Mouse (Mus musculus): ENCODE measurements at regions not wholly inside any gene's neighbourhood (a gene's known extent, or its start where the extent isn't known, plus 50 kb on each side); places are given as distances from the start of the nearest gene placed in this dataset.

GRCm38 (mm10) chr12:106191771-106192170, 181.7 kb downstream of the Vrk1 start:
- Histone ChIP-seq H3ac (ENCODE audit: control insufficient read depth, insufficient read length, low read depth) (no peak overlapping the region), H3K79me3 (ENCODE audit: low read depth) (no peaks in the 10 kb centered on the region), H3K79me2 (ENCODE audit: control insufficient read depth, insufficient read depth) (no peaks in the 10 kb centered on the region), H3K27me3 (ENCODE audit: control insufficient read depth, insufficient read depth, insufficient read length) (no peaks in the 10 kb centered on the region), H3K4me3 (ENCODE audit: insufficient read depth, poor library complexity, severe bottlenecking) (no peak overlapping the region), H3K36me3 (ENCODE audit: control insufficient read depth, insufficient read depth) (no peaks in the 10 kb centered on the region)
- TF ChIP-seq MYOG (IDR thresholded peaks at IDR 0.05; ENCODE audit: control insufficient read depth, extremely low read depth, insufficient read length) (no peak), CTCF (IDR thresholded peaks at IDR 0.05; ENCODE audit: control insufficient read depth, insufficient read depth, insufficient read length) (no peak), FOSL1 (IDR thresholded peaks at IDR 0.05; ENCODE audit: insufficient read depth, low read length, poor library complexity, severe bottlenecking) (no peak)

- H3K36me3 ChIP-seq (ENCODE audit: control insufficient read depth, insufficient read depth): no peaks in the 10 kb centered on the region
- H3K79me3 ChIP-seq (ENCODE audit: low read depth): no peaks in the 10 kb centered on the region
- no peak overlapping the region for H3ac ChIP-seq (ENCODE audit: control insufficient read depth, insufficient read length, low read depth)
- no peaks in the 10 kb centered on the region for H3K27me3 ChIP-seq (ENCODE audit: control insufficient read depth, insufficient read depth, insufficient read length)
- TF ChIP-seq CTCF (IDR thresholded peaks at IDR 0.05; ENCODE audit: control insufficient read depth, insufficient read depth, insufficient read length) (no peak), MYOG (IDR thresholded peaks at IDR 0.05; ENCODE audit: control insufficient read depth, extremely low read depth, insufficient read length) (no peak), FOSL1 (IDR thresholded peaks at IDR 0.05; ENCODE audit: insufficient read depth, low read length, poor library complexity, severe bottlenecking) (no peak), USF1 (IDR thresholded peaks at IDR 0.05; ENCODE audit: low read depth) (no peak), MAX (IDR thresholded peaks at IDR 0.05) (no peak), CEBPB (IDR thresholded peaks at IDR 0.05; ENCODE audit: low read depth) (no peak), MYOD1 (IDR thresholded peaks at IDR 0.05; ENCODE audit: control insufficient read depth, insufficient read length, low read depth) (no peak)
- no peaks in the 10 kb centered on the region for H3K79me2 ChIP-seq (ENCODE audit: control insufficient read depth, insufficient read depth)
- H3K4me3 ChIP-seq (ENCODE audit: insufficient read depth, poor library complexity, severe bottlenecking): no peak overlapping the region
These were observed 189.3 kb downstream of the Vrk1 start for GRCm38 (mm10) chr12:106199302-106199701.

DNA sequence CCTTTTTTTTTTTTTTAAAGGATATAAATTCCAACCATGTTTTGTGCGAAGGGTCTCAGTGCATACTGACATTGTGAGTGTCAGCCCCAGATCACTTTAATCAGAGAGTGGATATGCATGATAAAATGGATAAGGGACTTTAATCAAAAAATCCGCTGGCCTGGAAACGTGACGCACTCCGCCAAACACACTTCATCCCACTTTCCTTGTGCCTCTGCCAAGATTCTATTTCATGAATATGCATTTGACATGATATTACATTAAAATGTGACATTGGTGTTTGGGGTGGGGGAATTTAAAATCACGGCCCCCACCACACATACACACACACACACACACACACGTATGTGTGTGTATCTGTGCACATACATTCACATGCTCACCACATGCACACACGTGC, 193.5 kb downstream of the Vrk1 start:
- Histone ChIP-seq H3K36me3 (ENCODE audit: control insufficient read depth, insufficient read depth) (no peaks in the 10 kb centered on the region), H3K79me2 (ENCODE audit: control insufficient read depth, insufficient read depth) (no peaks in the 10 kb centered on the region), H3K79me3 (ENCODE audit: low read depth) (no peaks in the 10 kb centered on the region), H3K27me3 (ENCODE audit: control insufficient read depth, insufficient read depth, insufficient read length) (no peaks in the 10 kb centered on the region), H3ac (ENCODE audit: control insufficient read depth, insufficient read length, low read depth) (no peak overlapping the region), H3K4me3 (ENCODE audit: insufficient read depth, poor library complexity, severe bottlenecking) (no peak overlapping the region)
- TF ChIP-seq CEBPB (IDR thresholded peaks at IDR 0.05; ENCODE audit: low read depth) (no peak), CTCF (IDR thresholded peaks at IDR 0.05; ENCODE audit: control insufficient read depth, insufficient read depth, insufficient read length) (no peak), MYOD1 (IDR thresholded peaks at IDR 0.05; ENCODE audit: control insufficient read depth, insufficient read length, low read depth) (no peak), USF1 (IDR thresholded peaks at IDR 0.05; ENCODE audit: low read depth) (no peak), MAX (IDR thresholded peaks at IDR 0.05) (no peak), FOSL1 (IDR thresholded peaks at IDR 0.05; ENCODE audit: insufficient read depth, low read length, poor library complexity, severe bottlenecking) (no peak), MYOG (IDR thresholded peaks at IDR 0.05; ENCODE audit: control insufficient read depth, extremely low read depth, insufficient read length) (no peak)

GRCm38 (mm10) chr12:106210959-106211358, 200.9 kb downstream of the Vrk1 start:
- H3K79me3 ChIP-seq (ENCODE audit: low read depth): no peaks in the 10 kb centered on the region
- H3K4me3 ChIP-seq (ENCODE audit: insufficient read depth, poor library complexity, severe bottlenecking): no peak overlapping the region
- no peaks in the 10 kb centered on the region for H3K27me3 ChIP-seq (ENCODE audit: control insufficient read depth, insufficient read depth, insufficient read length)
- TF ChIP-seq CEBPB (IDR thresholded peaks at IDR 0.05; ENCODE audit: low read depth): no peak
- TF ChIP-seq CTCF (IDR thresholded peaks at IDR 0.05; ENCODE audit: control insufficient read depth, insufficient read depth, insufficient read length): no peak
- TF ChIP-seq MAX (IDR thresholded peaks at IDR 0.05): no peak
- no peak for TF ChIP-seq MYOG (IDR thresholded peaks at IDR 0.05; ENCODE audit: control insufficient read depth, extremely low read depth, insufficient read length)
- TF ChIP-seq MYOD1 (IDR thresholded peaks at IDR 0.05; ENCODE audit: control insufficient read depth, insufficient read length, low read depth): no peak
- no peak for TF ChIP-seq USF1 (IDR thresholded peaks at IDR 0.05; ENCODE audit: low read depth)
- no peak for TF ChIP-seq FOSL1 (IDR thresholded peaks at IDR 0.05; ENCODE audit: insufficient read depth, low read length, poor library complexity, severe bottlenecking)
- no peaks in the 10 kb centered on the region for H3K79me2 ChIP-seq (ENCODE audit: control insufficient read depth, insufficient read depth)
- H3ac ChIP-seq (ENCODE audit: control insufficient read depth, insufficient read length, low read depth): no peak overlapping the region
- H3K36me3 ChIP-seq (ENCODE audit: control insufficient read depth, insufficient read depth): no peaks in the 10 kb centered on the region

- TF ChIP-seq CEBPB (IDR thresholded peaks at IDR 0.05; ENCODE audit: low read depth) (no peak), CTCF (IDR thresholded peaks at IDR 0.05; ENCODE audit: control insufficient read depth, insufficient read depth, insufficient read length) (no peak), MYOG (IDR thresholded peaks at IDR 0.05; ENCODE audit: control insufficient read depth, extremely low read depth, insufficient read length) (no peak), MAX (IDR thresholded peaks at IDR 0.05) (no peak), MYOD1 (IDR thresholded peaks at IDR 0.05; ENCODE audit: control insufficient read depth, insufficient read length, low read depth) (no peak), USF1 (IDR thresholded peaks at IDR 0.05; ENCODE audit: low read depth) (no peak), FOSL1 (IDR thresholded peaks at IDR 0.05; ENCODE audit: insufficient read depth, low read length, poor library complexity, severe bottlenecking) (no peak)
- Histone ChIP-seq H3K4me3 (ENCODE audit: insufficient read depth, poor library complexity, severe bottlenecking) (no peak overlapping the region), H3K79me3 (ENCODE audit: low read depth) (no peaks in the 10 kb centered on the region), H3ac (ENCODE audit: control insufficient read depth, insufficient read length, low read depth) (no peak overlapping the region), H3K79me2 (ENCODE audit: control insufficient read depth, insufficient read depth) (no peaks in the 10 kb centered on the region), H3K27me3 (ENCODE audit: control insufficient read depth, insufficient read depth, insufficient read length) (no peaks in the 10 kb centered on the region), H3K36me3 (ENCODE audit: control insufficient read depth, insufficient read depth) (no peaks in the 10 kb centered on the region)
These were observed 201.5 kb downstream of the Vrk1 start for GRCm38 (mm10) chr12:106211488-106211887.

GRCm38 (mm10) chr12:106212397-106212796, 202.4 kb downstream of the Vrk1 start:
- TF ChIP-seq MAX (IDR thresholded peaks at IDR 0.05): no peak
- no peak for TF ChIP-seq MYOG (IDR thresholded peaks at IDR 0.05; ENCODE audit: control insufficient read depth, extremely low read depth, insufficient read length)
- TF ChIP-seq MYOD1 (IDR thresholded peaks at IDR 0.05; ENCODE audit: control insufficient read depth, insufficient read length, low read depth): no peak
- no peak for TF ChIP-seq CEBPB (IDR thresholded peaks at IDR 0.05; ENCODE audit: low read depth)
- no peak for TF ChIP-seq FOSL1 (IDR thresholded peaks at IDR 0.05; ENCODE audit: insufficient read depth, low read length, poor library complexity, severe bottlenecking)
- TF ChIP-seq CTCF (IDR thresholded peaks at IDR 0.05; ENCODE audit: control insufficient read depth, insufficient read depth, insufficient read length): no peak
- no peak for TF ChIP-seq USF1 (IDR thresholded peaks at IDR 0.05; ENCODE audit: low read depth)
- no peak overlapping the region for H3ac ChIP-seq (ENCODE audit: control insufficient read depth, insufficient read length, low read depth)
- no peaks in the 10 kb centered on the region for H3K79me3 ChIP-seq (ENCODE audit: low read depth)
- no peaks in the 10 kb centered on the region for H3K79me2 ChIP-seq (ENCODE audit: control insufficient read depth, insufficient read depth)
- H3K4me3 ChIP-seq (ENCODE audit: insufficient read depth, poor library complexity, severe bottlenecking): no peak overlapping the region
- H3K27me3 ChIP-seq (ENCODE audit: control insufficient read depth, insufficient read depth, insufficient read length): no peaks in the 10 kb centered on the region
- no peaks in the 10 kb centered on the region for H3K36me3 ChIP-seq (ENCODE audit: control insufficient read depth, insufficient read depth)
